Mouse (Mus musculus): ENCODE data around the gene Mrps35.

DNA sequence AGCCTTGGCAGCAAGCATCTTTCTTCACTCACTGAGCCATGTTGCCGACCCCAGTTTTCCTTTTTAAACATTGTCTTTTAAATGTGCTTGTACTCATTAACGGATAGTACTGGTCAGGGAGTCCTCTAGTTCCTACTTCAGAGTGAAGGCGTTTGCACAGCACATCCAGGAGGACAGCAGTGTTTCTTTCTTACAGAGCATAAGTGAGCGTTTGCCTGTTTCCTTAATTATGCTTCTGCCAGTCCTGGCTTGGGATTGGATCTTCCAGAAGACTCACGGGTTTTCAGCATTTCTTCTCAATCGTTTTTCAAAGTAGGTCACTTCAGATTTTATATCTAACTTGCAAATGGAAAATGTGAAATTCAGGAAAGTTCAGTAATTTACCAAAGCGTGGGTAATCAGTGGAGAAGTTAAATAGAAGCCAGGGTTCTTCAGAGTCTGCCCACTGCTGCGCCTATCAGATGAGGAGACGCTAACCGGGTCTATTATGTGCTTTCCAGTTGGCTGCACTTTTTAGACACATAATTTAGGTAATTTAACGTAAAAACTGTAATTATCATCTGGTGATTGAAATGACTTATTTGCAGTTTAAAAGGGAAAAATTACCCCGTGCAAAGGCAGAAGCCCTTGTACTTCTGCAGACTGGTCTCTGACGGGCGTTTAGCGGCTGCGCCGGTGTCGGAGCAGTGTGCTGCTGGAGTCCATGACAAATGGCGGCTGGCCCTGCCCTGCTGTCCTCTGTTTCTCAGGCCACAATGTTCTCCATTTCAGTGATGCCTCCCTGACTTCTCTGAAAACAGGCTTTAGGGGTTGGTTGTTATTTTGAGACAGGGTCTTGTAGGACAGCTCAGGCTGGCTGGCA, 11.5 kb downstream of the Mrps35 start:
- no peak for TF ChIP-seq CTCF (IDR thresholded peaks at IDR 0.05; ENCODE audit: borderline replicate concordance, control insufficient read depth, extremely low read depth, insufficient read depth, low read length, poor library complexity)
- no peak for TF ChIP-seq POLR2A (IDR thresholded peaks at IDR 0.05; ENCODE audit: control insufficient read depth, extremely low read depth, insufficient read depth, low read length, poor library complexity)
